Mouse (Mus musculus) CD4-positive naive resting alpha-beta T cell, adult 76 days (primary cell): ENCODE measurements around the gene Hist1h1a. TPM values are rescaled to one million over a fixed set of nuclear protein-coding genes. Genes with fewer than 3 reads are reported as not detected.

Source experiments
- total RNA-seq: library from RNA; stranded (reverse); gene quantifications from one replicate; pipeline ENCODE4 v1.2.4, GENCODE M21; 2023

Hist1h1a gene
- 18.2 TPM for total RNA-seq

DNA sequence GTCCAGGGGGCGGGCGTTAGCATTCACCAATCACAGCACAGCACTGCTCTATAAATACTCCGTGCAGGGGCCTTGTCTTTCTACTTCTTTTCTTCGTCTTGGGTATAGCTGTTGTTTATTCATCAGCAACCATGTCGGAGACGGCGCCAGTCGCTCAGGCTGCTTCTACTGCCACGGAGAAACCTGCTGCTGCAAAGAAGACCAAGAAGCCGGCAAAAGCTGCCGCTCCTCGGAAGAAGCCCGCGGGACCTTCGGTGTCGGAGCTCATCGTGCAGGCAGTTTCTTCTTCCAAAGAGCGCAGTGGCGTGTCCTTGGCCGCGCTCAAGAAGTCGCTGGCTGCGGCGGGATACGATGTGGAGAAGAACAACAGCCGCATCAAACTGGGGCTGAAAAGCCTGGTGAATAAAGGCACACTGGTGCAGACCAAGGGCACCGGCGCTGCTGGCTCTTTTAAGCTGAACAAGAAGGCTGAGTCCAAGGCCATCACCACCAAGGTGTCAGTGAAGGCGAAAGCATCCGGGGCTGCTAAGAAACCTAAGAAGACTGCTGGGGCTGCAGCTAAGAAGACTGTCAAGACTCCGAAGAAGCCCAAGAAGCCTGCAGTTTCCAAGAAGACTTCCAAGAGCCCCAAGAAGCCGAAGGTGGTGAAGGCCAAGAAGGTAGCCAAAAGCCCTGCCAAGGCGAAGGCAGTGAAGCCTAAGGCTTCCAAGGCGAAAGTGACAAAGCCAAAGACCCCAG lies at the start of gene Hist1h1a:
TSS of gene Hist1h1a (plus strand) at position 81 of the 738 bp plus-strand sequence.

DNA sequence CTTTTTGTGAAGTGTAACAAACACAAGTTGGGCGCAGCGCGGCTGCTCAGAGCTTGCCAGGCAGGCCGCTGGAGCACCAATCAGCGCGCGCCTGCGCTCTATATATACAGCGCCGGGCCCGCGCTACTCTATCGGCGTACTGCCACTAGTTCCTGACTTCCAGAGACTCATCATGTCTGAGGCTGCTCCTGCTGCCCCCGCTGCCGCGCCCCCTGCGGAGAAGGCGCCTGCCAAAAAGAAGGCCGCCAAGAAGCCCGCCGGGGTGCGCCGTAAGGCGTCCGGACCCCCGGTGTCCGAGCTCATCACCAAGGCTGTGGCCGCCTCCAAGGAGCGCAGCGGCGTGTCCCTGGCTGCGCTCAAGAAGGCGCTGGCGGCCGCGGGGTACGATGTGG lies 24.8 kb upstream of the Hist1h1a start, which contains the start of gene Hist1h1c:
TSS of gene Hist1h1c (plus strand) at position 132 of the 392 bp plus-strand sequence.

DNA sequence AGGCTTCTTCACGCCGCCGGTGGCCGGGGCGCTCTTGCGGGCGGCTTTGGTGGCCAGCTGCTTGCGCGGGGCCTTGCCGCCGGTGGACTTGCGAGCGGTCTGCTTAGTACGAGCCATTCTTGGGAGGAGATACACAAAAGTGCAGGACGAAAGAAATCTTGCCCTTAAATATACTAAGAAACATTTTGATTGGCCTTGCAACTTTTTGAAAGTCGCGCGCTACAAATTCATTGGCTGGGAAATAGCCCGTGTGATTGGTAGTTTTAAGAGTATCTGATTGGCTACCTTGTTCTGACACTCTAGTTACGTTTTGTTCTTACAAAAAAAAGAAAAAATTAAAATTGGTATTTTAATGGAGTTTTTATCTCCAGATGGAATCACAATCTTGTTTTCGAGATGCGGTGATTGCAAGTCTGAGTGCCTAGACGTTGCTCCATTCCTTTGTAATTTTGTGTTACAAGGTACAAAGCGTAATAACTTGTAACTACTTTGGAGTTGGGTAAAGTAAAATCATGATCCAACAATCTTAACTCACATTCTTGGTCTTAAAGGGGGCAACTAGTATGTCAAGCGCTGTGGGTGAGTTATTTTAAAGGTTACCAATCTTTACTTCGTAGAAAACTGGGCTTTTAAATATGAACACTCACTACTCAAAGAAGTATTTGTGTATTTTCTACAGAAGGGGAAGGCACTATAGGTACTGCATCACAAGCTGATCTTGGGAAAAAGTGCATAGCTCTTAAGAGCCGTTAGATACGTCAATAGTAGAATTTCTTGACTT lies 17.9 kb upstream of the Hist1h1a start, which contains the start of gene Hist1h3c:
TSS of gene Hist1h3c (minus strand) at position 222 of the 781 bp plus-strand sequence.

DNA sequence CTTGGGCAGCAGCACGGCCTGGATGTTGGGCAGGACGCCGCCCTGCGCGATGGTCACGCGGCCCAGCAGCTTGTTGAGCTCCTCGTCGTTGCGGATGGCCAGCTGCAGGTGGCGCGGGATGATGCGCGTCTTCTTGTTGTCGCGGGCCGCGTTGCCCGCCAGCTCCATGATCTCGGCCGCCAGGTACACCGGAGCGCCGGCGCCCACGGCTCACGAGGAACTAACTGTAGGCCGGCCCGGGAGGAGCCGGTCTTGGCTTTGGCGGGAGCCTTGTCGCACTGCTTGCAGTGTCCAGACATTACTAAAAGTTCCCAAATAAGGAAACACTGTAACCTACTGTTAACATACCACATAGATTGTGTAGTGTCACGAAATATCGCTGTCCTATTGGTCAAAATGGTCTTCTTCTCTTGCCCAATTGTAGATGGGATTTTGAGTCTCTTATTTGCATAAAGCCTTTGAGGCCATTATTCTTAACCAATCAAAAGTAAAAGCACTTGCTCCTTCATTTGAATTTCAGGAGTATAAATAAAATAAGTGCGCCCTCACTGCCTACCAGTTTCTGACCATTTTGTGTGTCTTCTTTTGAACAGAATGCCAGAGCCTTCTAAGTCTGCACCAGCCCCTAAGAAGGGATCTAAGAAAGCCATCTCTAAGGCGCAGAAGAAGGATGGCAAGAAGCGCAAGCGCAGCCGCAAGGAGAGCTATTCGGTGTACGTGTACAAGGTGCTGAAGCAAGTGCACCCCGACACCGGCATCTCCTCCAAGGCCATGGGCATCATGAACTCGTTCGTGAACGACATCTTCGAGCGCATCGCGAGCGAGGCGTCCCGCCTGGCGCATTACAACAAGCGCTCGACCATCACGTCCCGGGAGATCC lies 17.0 kb upstream of the Hist1h1a start, which contains the start of gene Hist1h2bb:
TSS of gene Hist1h2bb (plus strand) at position 534 of the 880 bp plus-strand sequence.

DNA sequence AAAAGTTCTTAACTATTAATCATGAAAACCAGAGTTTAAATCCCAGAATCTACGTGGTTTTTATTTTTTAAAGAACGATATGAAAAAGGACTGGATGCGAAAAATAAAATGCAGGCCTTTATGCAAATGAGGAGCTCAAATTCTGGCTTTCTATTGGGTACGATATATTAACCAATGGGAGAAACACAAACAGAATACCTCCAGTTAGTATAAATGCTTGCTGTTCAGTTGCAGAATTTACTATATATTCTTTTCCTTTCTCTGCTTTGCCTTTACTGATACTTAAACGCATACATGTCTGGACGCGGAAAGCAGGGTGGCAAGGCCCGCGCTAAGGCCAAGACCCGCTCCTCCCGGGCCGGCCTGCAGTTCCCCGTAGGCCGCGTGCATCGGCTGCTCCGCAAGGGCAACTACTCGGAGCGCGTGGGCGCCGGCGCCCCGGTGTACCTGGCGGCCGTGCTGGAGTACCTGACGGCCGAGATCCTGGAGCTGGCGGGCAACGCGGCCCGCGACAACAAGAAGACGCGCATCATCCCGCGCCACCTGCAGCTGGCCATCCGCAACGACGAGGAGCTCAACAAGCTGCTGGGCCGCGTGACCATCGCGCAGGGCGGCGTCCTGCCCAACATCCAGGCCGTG lies 12.5 kb upstream of the Hist1h1a start, which contains the start of gene Hist1h2ab:
TSS of gene Hist1h2ab (plus strand) at position 288 of the 639 bp plus-strand sequence.

DNA sequence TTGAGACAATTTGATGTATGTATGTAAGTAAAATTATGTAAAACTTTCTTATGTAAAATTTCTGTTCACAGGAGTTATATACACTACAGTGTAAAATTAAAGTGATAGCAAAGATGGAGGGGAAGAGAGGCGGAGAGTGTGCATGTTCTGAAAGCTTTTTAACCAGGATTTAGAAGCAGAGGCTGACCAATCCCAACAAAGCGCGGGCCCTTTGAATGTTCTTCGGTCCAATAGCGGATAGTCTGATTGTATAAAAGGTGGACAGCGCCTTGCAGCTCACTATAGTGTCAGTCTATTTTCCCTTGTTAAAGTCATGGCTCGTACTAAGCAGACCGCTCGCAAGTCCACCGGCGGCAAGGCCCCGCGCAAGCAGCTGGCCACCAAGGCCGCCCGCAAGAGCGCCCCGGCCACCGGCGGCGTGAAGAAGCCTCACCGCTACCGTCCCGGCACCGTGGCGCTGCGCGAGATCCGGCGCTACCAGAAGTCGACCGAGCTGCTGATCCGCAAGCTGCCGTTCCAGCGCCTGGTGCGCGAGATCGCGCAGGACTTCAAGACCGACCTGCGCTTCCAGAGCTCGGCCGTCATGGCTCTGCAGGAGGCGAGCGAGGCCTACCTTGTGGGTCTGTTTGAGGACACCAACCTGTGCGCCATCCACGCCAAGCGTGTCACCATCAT lies 11.3 kb upstream of the Hist1h1a start, which contains the start of gene Hist1h3b:
TSS of gene Hist1h3b (plus strand) at position 201 of the 675 bp plus-strand sequence.

DNA sequence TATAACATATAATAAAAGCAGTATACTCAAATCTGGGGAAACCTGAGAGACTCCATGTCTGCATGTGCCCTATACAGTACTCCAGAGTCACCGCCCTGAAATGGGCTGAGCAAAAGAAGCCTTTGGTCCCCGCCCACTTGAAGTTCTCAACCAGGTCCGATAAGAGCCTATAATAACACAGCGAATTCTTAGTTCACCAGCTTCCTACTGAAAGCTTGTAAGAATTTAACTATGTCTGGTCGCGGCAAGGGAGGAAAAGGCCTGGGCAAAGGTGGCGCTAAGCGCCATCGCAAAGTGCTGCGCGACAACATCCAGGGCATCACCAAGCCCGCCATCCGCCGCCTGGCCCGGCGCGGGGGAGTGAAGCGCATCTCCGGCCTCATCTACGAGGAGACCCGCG lies 6.7 kb upstream of the Hist1h1a start, which contains the start of gene Hist1h4b:
TSS of gene Hist1h4b (plus strand) at position 224 of the 400 bp plus-strand sequence.

DNA sequence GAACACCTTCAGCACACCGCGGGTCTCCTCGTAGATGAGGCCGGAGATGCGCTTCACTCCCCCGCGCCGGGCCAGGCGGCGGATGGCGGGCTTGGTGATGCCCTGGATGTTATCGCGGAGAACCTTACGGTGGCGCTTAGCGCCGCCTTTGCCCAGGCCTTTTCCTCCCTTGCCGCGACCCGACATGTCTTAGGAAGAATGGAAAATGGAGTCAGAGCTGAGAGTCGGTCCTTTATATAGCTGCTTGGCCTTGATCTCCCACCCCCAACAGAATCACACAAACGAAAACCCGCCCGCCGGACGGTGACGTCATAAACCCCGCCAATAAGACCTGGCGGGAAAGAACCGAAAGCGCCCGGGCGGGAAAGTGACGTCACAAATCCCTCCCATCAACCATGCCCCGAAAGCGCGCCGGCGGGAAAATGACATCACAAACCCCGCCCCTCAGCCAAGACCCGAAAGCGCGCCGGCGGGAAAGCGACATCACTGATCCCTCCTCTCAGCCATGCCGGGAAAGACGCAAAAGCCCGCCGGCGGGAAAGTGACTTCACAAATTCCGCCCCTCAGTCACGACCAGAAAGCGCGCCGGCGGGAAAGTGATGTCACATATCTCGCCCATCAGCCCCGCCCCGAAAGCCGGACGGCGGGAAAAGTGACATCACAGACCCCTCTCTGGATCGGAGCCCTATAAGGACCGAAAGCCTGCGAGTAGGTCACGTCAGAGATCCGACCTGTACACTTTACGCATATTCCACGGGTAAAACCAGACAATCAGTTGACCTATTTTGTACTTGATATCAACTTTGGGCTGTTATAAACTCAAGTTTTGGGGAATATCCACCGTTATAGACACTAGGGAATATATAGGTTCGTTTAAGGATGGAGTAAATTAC lies 2.2 kb upstream of the Hist1h1a start, which contains the start of gene Hist1h4a:
TSS of gene Hist1h4a (minus strand) at position 259 of the 893 bp plus-strand sequence.

DNA sequence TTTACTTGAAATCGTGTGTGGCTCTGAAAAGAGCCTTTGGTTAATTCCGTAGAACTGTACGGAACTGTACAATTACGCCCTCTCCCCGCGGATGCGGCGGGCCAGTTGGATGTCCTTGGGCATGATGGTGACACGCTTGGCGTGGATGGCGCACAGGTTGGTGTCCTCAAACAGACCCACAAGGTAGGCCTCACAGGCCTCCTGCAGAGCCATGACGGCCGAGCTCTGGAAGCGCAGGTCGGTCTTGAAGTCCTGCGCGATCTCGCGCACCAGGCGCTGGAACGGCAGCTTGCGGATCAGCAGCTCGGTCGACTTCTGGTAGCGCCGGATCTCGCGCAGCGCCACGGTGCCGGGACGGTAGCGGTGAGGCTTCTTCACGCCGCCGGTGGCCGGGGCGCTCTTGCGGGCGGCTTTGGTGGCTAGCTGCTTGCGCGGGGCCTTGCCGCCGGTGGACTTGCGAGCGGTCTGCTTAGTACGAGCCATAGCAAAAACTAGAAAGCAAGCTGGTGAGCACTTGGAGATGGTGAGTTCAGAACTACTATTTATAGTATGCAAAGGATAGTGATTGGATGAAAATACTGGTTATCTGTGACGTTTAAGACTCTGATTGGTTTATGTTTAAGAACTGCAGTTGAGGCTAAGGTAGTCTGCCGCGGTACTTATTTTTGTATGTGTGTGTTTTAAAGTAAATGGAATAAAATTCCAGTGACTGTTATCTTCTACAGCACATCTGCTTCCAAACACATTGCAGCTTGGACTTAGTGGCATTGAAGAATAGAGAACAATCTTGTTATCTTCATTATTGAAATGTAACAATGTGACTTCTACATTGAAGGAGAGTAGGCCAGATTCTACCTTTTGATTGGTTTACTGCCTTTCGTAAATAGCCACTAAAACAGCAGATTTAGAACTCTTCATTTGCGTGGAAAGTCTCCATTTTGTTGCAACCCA lies 1.3 kb upstream of the Hist1h1a start, which contains the start of gene Hist1h3a:
TSS of gene Hist1h3a (minus strand) at position 516 of the 951 bp plus-strand sequence.

DNA sequence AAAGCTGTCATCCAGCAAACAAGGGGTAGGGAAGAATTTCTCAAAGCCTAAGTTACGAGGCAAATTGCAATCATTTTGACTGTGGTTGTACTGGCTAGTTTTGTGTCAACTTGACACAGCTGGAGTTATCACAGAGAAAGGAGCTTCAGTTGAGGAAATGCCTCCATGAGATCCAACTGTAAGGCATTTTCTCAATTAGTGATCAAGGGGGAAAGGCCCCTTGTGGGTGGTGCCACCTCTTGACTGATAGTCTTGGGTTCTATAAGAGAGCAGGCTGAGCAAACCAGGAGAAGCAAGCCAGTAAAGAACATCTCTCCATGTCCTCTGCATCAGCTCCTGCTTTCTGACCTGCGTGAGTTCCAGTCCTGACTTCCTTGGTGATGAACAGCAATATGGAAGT lies 6.1 kb downstream of the Hist1h1a start, which contains the start of gene Trim38:
TSS of gene Trim38 (plus strand) at position 301 of the 400 bp plus-strand sequence.

DNA sequence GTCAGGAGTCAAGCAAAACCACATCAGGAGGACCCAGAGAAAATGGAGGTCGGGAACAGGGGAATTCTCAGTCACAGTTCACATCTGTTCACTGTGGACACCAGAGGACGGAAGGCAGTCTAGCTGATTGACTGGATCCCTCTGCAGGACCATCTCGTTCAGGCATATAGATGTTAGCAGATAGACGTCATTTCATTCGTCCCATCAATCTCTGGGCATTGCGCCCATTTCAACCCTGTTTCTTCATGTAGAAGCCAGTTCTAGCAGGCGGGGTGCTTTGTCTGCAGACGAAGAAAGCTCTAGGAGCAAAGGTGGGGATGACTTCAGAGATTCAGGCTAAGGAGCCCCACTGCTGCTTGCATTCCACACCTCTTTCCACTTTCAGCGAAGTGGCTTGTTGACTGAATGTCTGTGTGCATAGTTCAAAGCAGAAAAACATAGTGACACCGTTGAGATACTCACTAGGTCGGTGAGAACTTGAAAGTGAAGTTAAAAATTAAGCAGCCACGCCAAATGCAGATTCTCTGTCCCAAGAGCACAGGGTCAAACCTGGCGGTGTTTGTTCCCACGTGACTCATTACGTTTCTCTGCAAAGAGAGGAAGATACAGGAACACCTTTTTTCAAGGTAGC lies 43.1 kb downstream of the Hist1h1a start, which contains the start of gene Slc17a2:
TSS of gene Slc17a2 (plus strand) at position 572 of the 631 bp plus-strand sequence.

Other genes starting within 250 kb of the Hist1h1a start
- gene Hist1h4h, start 232.6 kb upstream of the Hist1h1a start, total RNA-seq = 147 TPM
- 24.7 TPM for gene Hist1h2af, start 229.8 kb upstream of the Hist1h1a start, total RNA-seq
- 2.3 TPM for gene Hist1h3g, start 228.2 kb upstream of the Hist1h1a start, total RNA-seq
- 5.5 TPM for gene Hist1h2bh, start 220.3 kb upstream of the Hist1h1a start, total RNA-seq
- gene Hist1h3f, start 219.6 kb upstream of the Hist1h1a start, total RNA-seq = 48.1 TPM
- gene Hist1h4f, start 212.0 kb upstream of the Hist1h1a start, total RNA-seq = 42.3 TPM
- gene Hist1h1d, start 210.4 kb upstream of the Hist1h1a start, total RNA-seq = 5.2 TPM
- 91.9 TPM for gene Hist1h3e, start 201.3 kb upstream of the Hist1h1a start, total RNA-seq
- 7.8 TPM for gene Hist1h2ae, start 192.4 kb upstream of the Hist1h1a start, total RNA-seq
- 110 TPM for gene Hist1h2bg, start 192.3 kb upstream of the Hist1h1a start, total RNA-seq
- 40.8 TPM for gene Hist1h2bf, start 189.5 kb upstream of the Hist1h1a start, total RNA-seq
- 3.8 TPM for gene Hist1h2ad, start 189.3 kb upstream of the Hist1h1a start, total RNA-seq
- 3.4 TPM for gene Hist1h3d, start 187.9 kb upstream of the Hist1h1a start, total RNA-seq
- 86.8 TPM for gene Hist1h4d, start 182.1 kb upstream of the Hist1h1a start, total RNA-seq
- 8.4 TPM for gene Hist1h2be, start 142.5 kb upstream of the Hist1h1a start, total RNA-seq
- gene Hist1h1e, start 141.1 kb upstream of the Hist1h1a start, total RNA-seq = 82.2 TPM
- 3.4 TPM for gene Hist1h2ac, start 79.7 kb upstream of the Hist1h1a start, total RNA-seq
- gene Hist1h2bc, start 79.5 kb upstream of the Hist1h1a start, total RNA-seq = 5.1 TPM
- gene Hist1h1t, start 67.9 kb upstream of the Hist1h1a start, total RNA-seq = not detected
- 75.4 TPM for gene Hist1h4c, start 65.2 kb upstream of the Hist1h1a start, total RNA-seq
- 1.5 TPM for gene Hfe, start 52.8 kb upstream of the Hist1h1a start, total RNA-seq
- gene Hist1h1c, start 24.9 kb upstream of the Hist1h1a start, total RNA-seq = 504 TPM
- gene Hist1h3c, start 18.1 kb upstream of the Hist1h1a start, total RNA-seq = 5.8 TPM
- 23.9 TPM for gene Hist1h2bb, start 16.9 kb upstream of the Hist1h1a start, total RNA-seq
- 30.2 TPM for gene Hist1h2ab, start 12.5 kb upstream of the Hist1h1a start, total RNA-seq
- gene Hist1h3b, start 11.4 kb upstream of the Hist1h1a start, total RNA-seq = 33.8 TPM
- gene Hist1h4b, start 6.7 kb upstream of the Hist1h1a start, total RNA-seq = 27.7 TPM
- 63.7 TPM for gene Hist1h4a, start 2.4 kb upstream of the Hist1h1a start, total RNA-seq
- gene Hist1h3a, start 1.3 kb upstream of the Hist1h1a start, total RNA-seq = 96.6 TPM
- not detected for gene Trim38, start 6.2 kb downstream of the Hist1h1a start, total RNA-seq
- gene Slc17a2, start 43.3 kb downstream of the Hist1h1a start, total RNA-seq = not detected
- not detected for gene Slc17a3, start 75.8 kb downstream of the Hist1h1a start, total RNA-seq
- gene Slc17a1, start 104.1 kb downstream of the Hist1h1a start, total RNA-seq = not detected
- not detected for gene Slc17a4, start 151.3 kb downstream of the Hist1h1a start, total RNA-seq
- gene Hist1h2ba, start 170.5 kb downstream of the Hist1h1a start, total RNA-seq = not detected
- not detected for gene Hist1h2aa, start 170.8 kb downstream of the Hist1h1a start, total RNA-seq
- gene Scgn, start 227.5 kb downstream of the Hist1h1a start, total RNA-seq = not detected